Mouse (Mus musculus) right cerebral cortex, postnatal 14 days (tissue): ENCODE measurements at regions not wholly inside any gene's neighbourhood (a gene's known extent, or its start where the extent isn't known, plus 50 kb on each side); places are given as distances from the start of the nearest gene placed in this dataset.
"Not testable (repeated sequence)": the region's sequence is repeated elsewhere in the genome, so short reads cannot be mapped to it uniquely, and the experiment has no call there.

ENCODE experiments used
- DNase-seq: peaks from one replicate; pipeline ENCODE4 v3.0.0; 2022

DNA sequence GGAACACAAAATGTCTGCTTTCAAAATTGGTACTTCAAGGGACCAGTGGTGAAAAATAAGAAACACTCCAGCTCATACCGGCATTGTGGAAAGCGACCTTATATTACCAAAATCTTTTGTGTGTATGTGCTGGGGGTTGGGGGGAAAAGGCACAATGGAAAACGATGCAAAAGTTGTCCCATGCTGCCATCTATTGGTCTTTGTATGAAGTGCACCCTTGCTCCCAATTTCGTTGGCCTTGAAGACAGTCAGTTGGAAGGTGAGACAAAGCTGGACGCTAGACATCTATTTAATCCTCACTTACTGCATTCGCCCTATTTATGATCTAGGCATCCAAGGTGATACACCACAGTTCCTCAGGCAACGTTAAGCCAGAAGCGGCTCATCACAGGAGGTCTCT is 186.6 kb downstream of the BC048507 start:
- DNase-seq, result not testable (repeated sequence)

GRCm38 (mm10) chr13:68093311-68093710 is 230.2 kb downstream of the BC048507 start:
- DNase-seq, result not testable (repeated sequence)

- DNase-seq, result peak; percentile 13
Observed at GRCm38 (mm10) chr13:68116786-68117185, 253.7 kb downstream of the BC048507 start.
